Comparison of ENCODE assay signal across 19 mouse cellular contexts in genomic region chr12:85695787-85696186, GRCm38 (mm10). TPM values are rescaled to one million over a fixed set of nuclear protein-coding genes. Genes with fewer than 3 reads are reported as not detected.
"Had no signal": no experiment of that assay in that cellular context is flagged by ENCODE, and none has a peak within 500 bp of the region (broad histone marks: within the 10 kb centered on the region; RNA-seq: fewer than 3 reads in every experiment).

No protein-coding gene starts in this region.

- H3K4me2 ChIP-seq: lung, embryonic 14.5 days; midbrain, embryonic 12.5 days; neural tube, embryonic 13.5 days; neural tube, embryonic 15.5 days had no signal

- ATAC-seq: midbrain, embryonic 16.5 days had no signal

- H3K4me1 ChIP-seq: midbrain, embryonic 10.5 days; midbrain, embryonic 12.5 days; neural tube, embryonic 13.5 days; neural tube, embryonic 15.5 days had no signal

- DNase-seq: lung, adult 18-20 months; lung, embryonic 14.5 days; lung, postnatal 10 days; lung, postnatal 4 days; midbrain, embryonic 14.5 days; retina, postnatal 1 day; right cerebral cortex, adult 18-20 months; right cerebral cortex, postnatal 25 days; right cerebral cortex, postnatal 4 days; spleen, adult 18-20 months; thymus, adult 18-20 months; thymus, postnatal 14 days; thymus, postnatal 36 days had no signal

- H3K27me3 ChIP-seq: neural tube, embryonic 13.5 days; neural tube, embryonic 15.5 days had no signal

- H3K36me3 ChIP-seq: midbrain, embryonic 10.5 days; midbrain, embryonic 12.5 days; neural tube, embryonic 13.5 days; neural tube, embryonic 15.5 days had no signal

- H3K4me3 ChIP-seq: midbrain, embryonic 10.5 days; midbrain, embryonic 12.5 days; myocyte; neural tube, embryonic 13.5 days; neural tube, embryonic 15.5 days had no signal

- H3K9me3 ChIP-seq: midbrain, embryonic 10.5 days; midbrain, embryonic 12.5 days; neural tube, embryonic 13.5 days; neural tube, embryonic 15.5 days had no signal

- H3K9ac ChIP-seq: lung, embryonic 14.5 days; midbrain, embryonic 12.5 days; neural tube, embryonic 13.5 days; neural tube, embryonic 15.5 days had no signal

- H3K27ac ChIP-seq: midbrain, embryonic 10.5 days; midbrain, embryonic 12.5 days; neural tube, embryonic 13.5 days; neural tube, embryonic 15.5 days had no signal

RNA-seq across cellular contexts. Expression of gene Batf, which starts 9.3 kb away (rescaled TPM):
- polyA plus RNA-seq: myocyte had no signal
